33 mouse cellular contexts compared by ENCODE assay signal in the genomic region with DNA sequence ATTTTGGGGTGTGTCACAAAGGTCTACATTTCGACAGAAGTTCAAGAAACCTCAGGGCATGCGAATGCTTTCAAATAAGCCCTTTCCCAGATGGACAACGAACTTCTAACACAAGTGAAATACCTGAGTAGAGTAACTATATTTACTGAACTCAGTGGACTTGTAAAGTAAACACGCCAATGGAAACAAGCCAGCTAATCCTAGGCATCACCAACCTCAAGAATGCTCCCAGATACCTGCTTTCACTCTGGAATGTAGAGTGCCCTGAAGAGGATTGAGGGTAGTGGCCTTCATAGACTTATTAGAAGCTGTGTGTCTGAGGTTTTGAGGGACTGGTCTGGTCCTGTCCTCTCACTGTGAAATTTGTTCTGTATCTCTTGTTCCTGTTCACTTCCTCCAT. TPM values are rescaled to one million over a fixed set of nuclear protein-coding genes. Genes with fewer than 3 reads are reported as not detected.
DNase-seq lines count a peak whose midpoint lies in the region; ATAC-seq and TF ChIP-seq lines count a peak whose summit lies in the region.
"Had no signal": no experiment of that assay in that cellular context is flagged by ENCODE, and none has a peak within 500 bp of the region (broad histone marks: within the 10 kb centered on the region; RNA-seq: fewer than 3 reads in every experiment).

No protein-coding gene starts in this region.

- H3K4me3 ChIP-seq in liver, adult 2 months (ENCODE audit: insufficient read depth, low read depth, low read length): no peak overlapping the region
- no peak overlapping the region for H3K4me3 ChIP-seq in liver, embryonic 11.5 days (ENCODE audit: low read depth, low read length)
- H3K4me3 ChIP-seq in liver, embryonic 15.5 days (replicated peaks): no peak overlapping the region
- no peak overlapping the region for H3K4me3 ChIP-seq in lung, embryonic 16.5 days (ENCODE audit: low read length)
- H3K4me3 ChIP-seq: embryonic facial prominence, embryonic 13.5 days; forebrain, embryonic 10.5 days; forebrain, embryonic 15.5 days; heart, adult 2 months; heart, embryonic 12.5 days; limb, embryonic 10.5 days; limb, embryonic 15.5 days; stomach, embryonic 15.5 days had no signal

- no peak for TF ChIP-seq POLR2A in liver, adult 2 months (IDR thresholded peaks at IDR 0.05; ENCODE audit: extremely low read depth, insufficient read depth, low read length)

- no peaks in the 10 kb centered on the region for H3K79me2 ChIP-seq in liver, adult 2 months (ENCODE audit: control insufficient read depth, insufficient read depth, low read length)

- no peak overlapping the region for H3K9ac ChIP-seq in liver, adult 2 months (ENCODE audit: low read depth, low read length)
- H3K9ac ChIP-seq in liver, embryonic 11.5 days (ENCODE audit: low read depth, low read length): no peak overlapping the region
- H3K9ac ChIP-seq in liver, embryonic 15.5 days: no peak overlapping the region
- H3K9ac ChIP-seq in lung, embryonic 16.5 days (ENCODE audit: low read length): no peak overlapping the region
- H3K9ac ChIP-seq: embryonic facial prominence, embryonic 13.5 days; forebrain, embryonic 15.5 days; heart, embryonic 12.5 days; hindbrain, embryonic 14.5 days; limb, embryonic 15.5 days; stomach, embryonic 15.5 days had no signal

- H3K9me3 ChIP-seq in liver, embryonic 11.5 days (ENCODE audit: control insufficient read depth, low read length): no peaks in the 10 kb centered on the region
- no peaks in the 10 kb centered on the region for H3K9me3 ChIP-seq in liver, embryonic 15.5 days (replicated peaks)
- no peaks in the 10 kb centered on the region for H3K9me3 ChIP-seq in lung, embryonic 16.5 days (ENCODE audit: control insufficient read depth, low read length)
- H3K9me3 ChIP-seq: embryonic facial prominence, embryonic 13.5 days; forebrain, embryonic 10.5 days; forebrain, embryonic 15.5 days; heart, embryonic 12.5 days; limb, embryonic 10.5 days; limb, embryonic 15.5 days; stomach, embryonic 15.5 days had no signal

- peaks cover 41% of the 10 kb centered on the region for H3K36me3 ChIP-seq in liver, adult 2 months (ENCODE audit: control insufficient read depth, insufficient read depth, low read length)
- no peaks in the 10 kb centered on the region for H3K36me3 ChIP-seq in liver, embryonic 11.5 days (ENCODE audit: control insufficient read depth, insufficient read depth, low read length)
- H3K36me3 ChIP-seq in liver, embryonic 15.5 days (replicated peaks): 0 out of 2 replicates have a peak, but pooled peaks cover 6% of the 10 kb centered on the region
- H3K36me3 ChIP-seq in lung, embryonic 16.5 days (ENCODE audit: control insufficient read depth, insufficient read depth, low read length): no peaks in the 10 kb centered on the region
- H3K36me3 ChIP-seq: embryonic facial prominence, embryonic 13.5 days; forebrain, embryonic 10.5 days; forebrain, embryonic 15.5 days; limb, embryonic 10.5 days; limb, embryonic 15.5 days; stomach, embryonic 15.5 days had no signal

- DNase-seq in liver, adult 2 months (ENCODE audit: extremely low read depth, low read depth, low spot score): peak; percentile 78
- DNase-seq in liver, embryonic 11.5 days (ENCODE audit: low spot score): no peak
- DNase-seq in lung, postnatal 36 days: peak; percentile 82
- no peak for DNase-seq in frontal cortex, postnatal 14 days (ENCODE audit: low spot score in 2 of 2)
- DNase-seq: adrenal gland, postnatal 25 days; cerebellum, adult 11-12 months; cerebellum, adult 9-11 months; heart, adult 2 months; heart, postnatal 4 days; kidney, adult 18-20 months; kidney, postnatal 4 days; right cerebral cortex, postnatal 25 days; thymus, postnatal 14 days had no signal

- no peaks in the 10 kb centered on the region for H3K27me3 ChIP-seq in liver, adult 2 months (ENCODE audit: control insufficient read depth, insufficient read depth, low read length)
- H3K27me3 ChIP-seq in liver, embryonic 11.5 days (replicated peaks; ENCODE audit: control insufficient read depth, insufficient read depth, low read length): no peaks in the 10 kb centered on the region
- no peaks in the 10 kb centered on the region for H3K27me3 ChIP-seq in liver, embryonic 15.5 days
- H3K27me3 ChIP-seq in lung, embryonic 16.5 days (ENCODE audit: control insufficient read depth, insufficient read depth, low read depth, low read length): no peaks in the 10 kb centered on the region
- H3K27me3 ChIP-seq: embryonic facial prominence, embryonic 13.5 days; forebrain, embryonic 15.5 days; heart, embryonic 12.5 days; limb, embryonic 15.5 days; stomach, embryonic 15.5 days had no signal

- H3K4me1 ChIP-seq in liver, adult 2 months (ENCODE audit: control insufficient read depth, insufficient read depth, low read length): peaks cover 4% of the 10 kb centered on the region
- peaks cover 7% of the 10 kb centered on the region; the same call in 1 of the 2 replicates for H3K4me1 ChIP-seq in liver, embryonic 11.5 days (replicated peaks; ENCODE audit: control insufficient read depth, insufficient read depth, low read length)
- H3K4me1 ChIP-seq in liver, embryonic 15.5 days (replicated peaks): peaks cover 8% of the 10 kb centered on the region; the same call in 1 of the 2 replicates
- H3K4me1 ChIP-seq in lung, embryonic 16.5 days (replicated peaks; ENCODE audit: control insufficient read depth, insufficient read depth, low read length): no peaks in the 10 kb centered on the region
- H3K4me1 ChIP-seq: embryonic facial prominence, embryonic 13.5 days; forebrain, embryonic 15.5 days; heart, embryonic 12.5 days; limb, embryonic 10.5 days; limb, embryonic 15.5 days; stomach, embryonic 15.5 days had no signal

- no peak overlapping the region for H3K27ac ChIP-seq in liver, adult 2 months (replicated peaks; ENCODE audit: insufficient read depth, low read depth, low read length)
- H3K27ac ChIP-seq in liver, embryonic 11.5 days (ENCODE audit: low read depth, low read length): no peak overlapping the region
- 0 out of 2 replicates have a peak overlapping the region, but pooled peaks have one; percentile 3 for H3K27ac ChIP-seq in liver, embryonic 15.5 days (replicated peaks)
- H3K27ac ChIP-seq in lung, embryonic 16.5 days (ENCODE audit: low read length): no peak overlapping the region; the same call in 1 of the 2 replicates
- H3K27ac ChIP-seq: embryonic facial prominence, embryonic 13.5 days; forebrain, embryonic 10.5 days; forebrain, embryonic 15.5 days; heart, adult 2 months; hindbrain, embryonic 14.5 days; kidney, postnatal 0 days; limb, embryonic 10.5 days; limb, embryonic 15.5 days; stomach, embryonic 15.5 days had no signal

- ATAC-seq in liver, embryonic 11.5 days (replicated peaks; ENCODE audit: low FRiP score): no peak
- ATAC-seq in liver, embryonic 15.5 days (ENCODE audit: insufficient read depth): no peak
- peak; percentile 90 for ATAC-seq in lung, embryonic 16.5 days (ENCODE audit: low read depth)
- ATAC-seq in activated CD4-positive, CD25-positive, alpha-beta regulatory T cell, adult 4 months: no peak
- ATAC-seq: forebrain, embryonic 15.5 days; midbrain, embryonic 16.5 days had no signal

- 25% methylated on average over 4 of the region's 4 CpGs for WGBS in liver, adult 2 months
- 75% methylated on average over 4 of the region's 4 CpGs for WGBS in liver, embryonic 11.5 days
- 64% methylated on average over 4 of the region's 4 CpGs for WGBS in liver, embryonic 15.5 days (ENCODE audit: insufficient replicate concordance)
- 61% methylated on average over 4 of the region's 4 CpGs for WGBS in lung, embryonic 16.5 days

- H3K4me2 ChIP-seq in liver, embryonic 11.5 days: no peak overlapping the region
- H3K4me2 ChIP-seq in liver, embryonic 15.5 days: no peak overlapping the region
- H3K4me2 ChIP-seq in lung, embryonic 16.5 days (ENCODE audit: low read depth, low read length): no peak overlapping the region
- H3K4me2 ChIP-seq: embryonic facial prominence, embryonic 13.5 days; forebrain, embryonic 15.5 days; heart, embryonic 12.5 days; hindbrain, embryonic 14.5 days; limb, embryonic 15.5 days; midbrain, embryonic 11.5 days; stomach, embryonic 15.5 days had no signal

- TF ChIP-seq CTCF in liver, adult 2 months (IDR thresholded peaks at IDR 0.05; ENCODE audit: low read depth, low read length): no peak

RNA-seq across cellular contexts. Expression of a gene that starts 18.6 kb away (rescaled TPM):
- 136 and 148 TPM in 2 replicates for total RNA-seq in liver, adult 2 months (2014; rRNA removed)
- polyA plus RNA-seq in liver, adult 2 months (2012; rRNA removed): 32.2 and 38.5 TPM in 2 replicates
- 17.8 and 18.5 TPM in 2 replicates for polyA plus RNA-seq in liver, embryonic 11.5 days (2014; fragmentation: Nextera tagmentation; extraction: Ambion mirVana)
- 20.6 and 23.0 TPM in 2 replicates for polyA plus RNA-seq in liver, embryonic 15.5 days (2015; fragmentation: Nextera tagmentation; extraction: Ambion mirVana)
- polyA plus RNA-seq in lung, embryonic 16.5 days (2015; fragmentation: Nextera tagmentation; extraction: Ambion mirVana): 28.9 and 31.9 TPM in 2 replicates
- 10 to 100 TPM; 22.0 to 28.1 TPM for polyA plus RNA-seq in activated CD4-positive, CD25-positive, alpha-beta regulatory T cell, adult 4 months (2017; shearing (Covaris generic))

RNA-seq across cellular contexts. Expression of a gene that starts 43.8 kb away (rescaled TPM):
- total RNA-seq in liver, adult 2 months (2014; rRNA removed): 1,847 and 2,396 TPM in 2 replicates
- 549 and 587 TPM in 2 replicates for polyA plus RNA-seq in liver, adult 2 months (2012; rRNA removed)
- polyA plus RNA-seq in liver, embryonic 11.5 days (2014; fragmentation: Nextera tagmentation; extraction: Ambion mirVana): 0.75 and 1.5 TPM in 2 replicates
- polyA plus RNA-seq in liver, embryonic 15.5 days (2015; fragmentation: Nextera tagmentation; extraction: Ambion mirVana): 6.6 and 8.9 TPM in 2 replicates
- polyA plus RNA-seq in lung, embryonic 16.5 days (2015; fragmentation: Nextera tagmentation; extraction: Ambion mirVana): 0.18 and 0.64 TPM in 2 replicates
- polyA plus RNA-seq in activated CD4-positive, CD25-positive, alpha-beta regulatory T cell, adult 4 months (2017; shearing (Covaris generic)): not detected
- total RNA-seq: heart, postnatal 4 days; left cerebral cortex, postnatal 10 days; megakaryocyte progenitor cell, adult 5-6 weeks; MEL; neutrophil, adult 5-6 weeks had no signal
- polyA plus RNA-seq: heart, embryonic 12.5 days; heart, postnatal 0 days; limb, embryonic 10.5 days; neural tube, embryonic 11.5 days had no signal

Comparison
In these comparisons a context has a peak if more than half of its experiments do, and no peak if none do; other contexts are left out.
1. DNase-seq: peak in liver, adult 2 months (single experiment) and lung, postnatal 36 days (single experiment); none in liver, embryonic 11.5 days (single experiment) and frontal cortex, postnatal 14 days (0 of 2).
2. RNA of a gene that starts 43.8 kb away (polyA plus RNA-seq): 549 to 587 TPM in liver, adult 2 months; 6.6 to 8.9 TPM in liver, embryonic 15.5 days, 0.75 to 1.5 TPM in liver, embryonic 11.5 days, 0.18 to 0.64 TPM in lung, embryonic 16.5 days and not detected in activated CD4-positive, CD25-positive, alpha-beta regulatory T cell, adult 4 months; every median in the first group is over 10 times any median in the second.